12 mouse cellular contexts compared by ENCODE assay signal in genomic region chr15:93510690-93511336, GRCm38 (mm10).
A peak's percentile ranks its signal among the peaks of the same experiment; 100 is the strongest.
DNase-seq lines count a peak whose midpoint lies in the region; ATAC-seq lines count a peak whose summit lies in the region.
"Had no signal": no experiment of that assay in that cellular context is flagged by ENCODE, and none has a peak within 500 bp of the region (broad histone marks: within the 10 kb centered on the region; RNA-seq: fewer than 3 reads in every experiment).

No protein-coding gene starts in this region.

- no peak overlapping the region for H3K4me2 ChIP-seq in hindbrain, embryonic 16.5 days (ENCODE audit: low read length)
- H3K4me2 ChIP-seq: heart, embryonic 11.5 days had no signal

- H3K4me1 ChIP-seq in embryonic facial prominence, embryonic 10.5 days: peaks cover 48% of the 10 kb centered on the region
- H3K4me1 ChIP-seq in hindbrain, embryonic 16.5 days (ENCODE audit: control insufficient read depth, insufficient read depth, low read depth, low read length): peaks cover 16% of the 10 kb centered on the region

- H3K27me3 ChIP-seq in embryonic facial prominence, embryonic 10.5 days (replicated peaks; ENCODE audit: low read depth, poor library complexity, severe bottlenecking): peaks cover 26% of the 10 kb centered on the region
- H3K27me3 ChIP-seq in hindbrain, embryonic 16.5 days (replicated peaks; ENCODE audit: control insufficient read depth, insufficient read depth, low read length): no peaks in the 10 kb centered on the region

- peaks cover 37% of the 10 kb centered on the region for H3K36me3 ChIP-seq in embryonic facial prominence, embryonic 10.5 days (replicated peaks)
- 0 out of 2 replicates have a peak, but pooled peaks cover 5% of the 10 kb centered on the region for H3K36me3 ChIP-seq in hindbrain, embryonic 16.5 days (ENCODE audit: control insufficient read depth, insufficient read depth, low read length)

- peak; percentile 64 for DNase-seq in embryo, embryonic 10 days (ENCODE audit: low spot score)
- no peak for DNase-seq in embryo, embryonic 9.5 days (ENCODE audit: extremely low spot score)
- peak; percentile 50 for DNase-seq in embryonic facial prominence, embryonic 10.5 days (ENCODE audit: low spot score)
- peak; percentile 43 for DNase-seq in neural tube, embryonic 10.5 days (ENCODE audit: extremely low spot score, low spot score)
- DNase-seq in lung, postnatal 14 days: no peak
- no peak for DNase-seq in cerebellum, adult 11 months
- DNase-seq in left cerebral cortex, adult 18-20 months (ENCODE audit: low spot score in 2 of 2): no peak
- DNase-seq: lung, adult 2 months had no signal

- H3K27ac ChIP-seq in embryonic facial prominence, embryonic 10.5 days (replicated peaks): no peak overlapping the region
- H3K27ac ChIP-seq in hindbrain, embryonic 16.5 days (ENCODE audit: low read depth, low read length): 0 out of 2 replicates have a peak overlapping the region, but pooled peaks have one; percentile 13
- H3K27ac ChIP-seq: stomach, postnatal 0 days had no signal

- whole genome bisulfite sequencing in embryonic facial prominence, embryonic 10.5 days: 25% methylated on average over 12 of the region's 12 CpGs
- WGBS in hindbrain, embryonic 16.5 days: 31% methylated on average over 12 of the region's 12 CpGs

- no peak overlapping the region for H3K9ac ChIP-seq in hindbrain, embryonic 16.5 days (ENCODE audit: low read depth, low read length)

- no peak overlapping the region for H3K4me3 ChIP-seq in embryonic facial prominence, embryonic 10.5 days
- H3K4me3 ChIP-seq in hindbrain, embryonic 16.5 days (ENCODE audit: low read length): no peak overlapping the region

- no peaks in the 10 kb centered on the region for H3K9me3 ChIP-seq in embryonic facial prominence, embryonic 10.5 days
- H3K9me3 ChIP-seq in hindbrain, embryonic 16.5 days (ENCODE audit: control insufficient read depth, low read length): no peaks in the 10 kb centered on the region

- ATAC-seq in hindbrain, embryonic 16.5 days: peak; percentile 54; the same call in 1 of the 2 replicates
- ATAC-seq: intestine, embryonic 16.5 days had no signal

Comparison
In these comparisons a context has a peak if more than half of its experiments do, and no peak if none do; other contexts are left out.
1. DNase-seq: peak in embryo, embryonic 10 days (single experiment), embryonic facial prominence, embryonic 10.5 days (single experiment) and neural tube, embryonic 10.5 days (single experiment); none in embryo, embryonic 9.5 days (single experiment), lung, postnatal 14 days (single experiment), cerebellum, adult 11 months (single experiment) and left cerebral cortex, adult 18-20 months (0 of 2).